Mouse (Mus musculus) gastrocnemius, postnatal 14 days (tissue): ENCODE results near the gene Olfr3. TPM values are rescaled to one million over a fixed set of nuclear protein-coding genes. Genes with fewer than 3 reads are reported as not detected.

Source experiments
- DNase-seq: peaks from one replicate; pipeline ENCODE4 v3.0.0; 2021; ENCODE audit warnings: mixed read lengths
- intact Hi-C: fragments of 180-260 bp; cut with DNase I; formaldehyde crosslinking; loops from one replicate; pipeline ENCODE4 v1.15.1; 2025; ENCODE audit warnings: low total_unique reads
- long read RNA-seq, 2 experiments: library from polyadenylated mRNA; stranded (forward); transcript quantifications; one replicate each; pipeline ENCODE4 v2.0.0; 2021
- total RNA-seq, 2 experiments: library from RNA; stranded (reverse); gene quantifications; 2 replicates each; pipeline ENCODE4 v1.2.3; 2021

Olfr3 gene
- not detected for total RNA-seq
- long read RNA-seq, experiment 1 = 0 reads
- long read RNA-seq, experiment 2 = 0 reads

DNA sequence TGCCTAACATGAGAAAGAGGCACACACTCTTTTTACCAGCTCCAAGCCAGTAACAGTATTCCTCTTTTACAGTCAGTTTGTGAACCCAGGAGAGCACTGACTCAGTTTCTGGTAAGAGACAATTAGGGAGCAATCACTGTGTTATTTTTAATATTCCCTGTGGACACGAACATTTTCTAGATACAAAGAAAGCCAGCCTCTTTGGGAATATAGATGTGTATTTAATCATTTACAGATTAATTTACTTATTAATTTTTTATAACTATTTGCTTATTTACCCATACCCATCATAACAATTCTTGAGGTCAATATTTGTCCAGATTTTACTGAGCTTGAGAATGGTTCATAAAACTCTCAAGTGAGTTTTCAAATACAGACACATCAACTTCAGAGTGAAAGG, at the start of gene Olfr3:
Olfr3 (minus strand) TSS at position 101 of the 400 bp plus-strand sequence.
- DNase-seq = no peak
- intact Hi-C loops = no loop called here

DNA sequence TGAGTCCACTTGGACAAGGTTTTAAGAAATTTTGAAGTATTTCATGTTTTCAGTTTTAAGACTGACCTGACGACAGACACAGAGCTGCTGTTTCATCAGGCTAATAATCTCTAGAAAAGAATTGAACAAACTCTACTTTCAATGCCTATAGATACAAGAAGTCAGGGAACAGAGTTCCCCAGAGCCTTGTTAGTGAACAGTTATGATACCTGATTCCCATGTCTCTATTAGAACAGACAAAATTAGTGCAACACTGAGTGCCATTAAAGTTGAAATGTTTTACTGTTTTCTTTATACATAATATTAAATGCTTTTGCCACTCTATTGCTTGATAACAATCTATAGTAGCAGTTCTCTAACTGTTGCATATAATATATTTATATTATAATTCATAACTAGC, 45.7 kb upstream of the Olfr3 start, which contains the start of gene Olfr351:
Olfr351 (minus strand) TSS at position 101 of the 400 bp plus-strand sequence.
- intact Hi-C loops = no loop called here
- no peak for DNase-seq

DNA sequence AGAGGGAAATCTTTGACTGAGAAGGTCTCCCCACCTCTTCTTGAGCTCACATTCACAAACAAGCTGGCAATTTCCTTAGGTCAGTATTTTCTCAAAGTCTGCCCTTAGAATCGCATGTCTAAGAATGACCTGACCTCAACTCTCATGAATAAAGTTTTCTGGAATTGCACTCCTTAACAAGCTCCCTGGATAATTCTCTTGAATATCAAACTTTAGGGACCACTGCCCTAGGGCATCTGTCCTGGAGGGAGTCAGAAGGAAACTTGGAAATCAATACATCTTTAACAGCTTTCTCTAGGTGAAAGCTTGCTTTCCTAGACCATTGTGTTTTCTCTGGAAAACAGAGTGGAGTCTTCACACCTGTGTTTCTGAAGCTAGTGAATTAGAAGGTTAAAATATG, 29.2 kb upstream of the Olfr3 start, which contains the start of gene Olfr350:
Olfr350 (plus strand) TSS at position 301 of the 400 bp plus-strand sequence.
- intact Hi-C loops = no loop called here
- no peak for DNase-seq

DNA sequence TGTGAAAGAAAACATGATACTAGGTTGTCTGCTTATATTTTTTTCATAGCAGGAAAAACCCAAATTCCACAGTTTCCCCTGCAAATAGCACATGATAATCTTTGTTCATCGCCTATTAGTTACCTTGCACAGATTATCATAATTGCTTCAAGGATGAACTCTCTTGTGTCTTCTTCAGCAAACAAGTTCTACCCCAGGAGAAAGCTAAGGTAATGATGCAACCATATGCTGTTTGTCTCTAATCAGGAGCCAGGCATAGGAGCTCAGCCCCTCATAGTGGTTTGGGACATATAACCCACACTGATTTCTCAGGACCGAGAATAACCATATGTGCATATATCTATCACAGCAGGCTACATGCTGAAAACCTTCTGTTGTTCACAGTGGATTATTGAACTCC, 26.6 kb downstream of the Olfr3 start, which contains the start of gene Olfr50:
Olfr50 (plus strand) TSS at position 301 of the 400 bp plus-strand sequence.
- intact Hi-C loops = no loop called here
- no peak for DNase-seq

DNA sequence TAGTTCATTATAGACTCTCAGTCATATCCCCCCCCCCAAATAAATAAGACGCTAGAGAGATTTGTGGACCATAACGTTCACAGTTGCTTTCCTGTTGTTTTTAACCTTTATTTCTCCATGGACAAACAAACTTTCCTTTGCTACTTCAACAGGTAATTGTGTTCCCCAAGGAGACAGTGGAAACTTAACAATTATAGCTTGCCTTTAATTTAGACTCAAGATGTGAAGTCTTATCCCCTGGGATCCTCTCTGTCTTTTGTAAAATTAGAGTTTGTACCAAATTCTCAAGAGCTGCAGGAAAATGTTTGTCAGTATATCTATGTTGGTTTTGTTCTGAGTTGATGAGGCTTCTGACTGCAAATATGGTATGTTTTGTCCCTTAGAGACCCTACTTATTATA, 32.9 kb downstream of the Olfr3 start, which contains the start of gene Olfr348:
Olfr348 (plus strand) TSS at position 301 of the 400 bp plus-strand sequence.
- intact Hi-C loops = no loop called here
- DNase-seq = no peak

Other genes starting within 250 kb of the Olfr3 start
- not detected for gene Olfr345, start 177.0 kb downstream of the Olfr3 start, total RNA-seq
- not detected for gene Olfr346, start 131.2 kb downstream of the Olfr3 start, total RNA-seq
- gene Olfr347, start 85.1 kb downstream of the Olfr3 start, total RNA-seq = not detected
- gene Olfr348, start 32.8 kb downstream of the Olfr3 start, total RNA-seq = not detected
- gene Olfr50, start 26.5 kb downstream of the Olfr3 start, total RNA-seq = not detected
- gene Olfr350, start 29.3 kb upstream of the Olfr3 start, total RNA-seq = not detected
- gene Olfr351, start 45.6 kb upstream of the Olfr3 start, total RNA-seq = not detected
- gene Olfr352, start 51.4 kb upstream of the Olfr3 start, total RNA-seq = not detected
- gene Olfr353, start 75.9 kb upstream of the Olfr3 start, total RNA-seq = not detected
- gene Olfr354, start 88.6 kb upstream of the Olfr3 start, total RNA-seq = not detected
- gene Olfr355, start 111.9 kb upstream of the Olfr3 start, total RNA-seq = not detected
- gene Olfr356, start 120.1 kb upstream of the Olfr3 start, total RNA-seq = not detected
- not detected for gene Olfr357, start 176.8 kb upstream of the Olfr3 start, total RNA-seq
- not detected for gene Olfr358, start 192.3 kb upstream of the Olfr3 start, total RNA-seq
- gene Olfr360, start 248.7 kb upstream of the Olfr3 start, total RNA-seq = not detected